Mouse (Mus musculus): ENCODE results near the gene Stk31. TPM values are rescaled to one million over a fixed set of nuclear protein-coding genes. Genes with fewer than 3 reads are reported as not detected.

Stk31 gene
- total RNA-seq, 1 experiment from 2014 or later = not detected

DNA sequence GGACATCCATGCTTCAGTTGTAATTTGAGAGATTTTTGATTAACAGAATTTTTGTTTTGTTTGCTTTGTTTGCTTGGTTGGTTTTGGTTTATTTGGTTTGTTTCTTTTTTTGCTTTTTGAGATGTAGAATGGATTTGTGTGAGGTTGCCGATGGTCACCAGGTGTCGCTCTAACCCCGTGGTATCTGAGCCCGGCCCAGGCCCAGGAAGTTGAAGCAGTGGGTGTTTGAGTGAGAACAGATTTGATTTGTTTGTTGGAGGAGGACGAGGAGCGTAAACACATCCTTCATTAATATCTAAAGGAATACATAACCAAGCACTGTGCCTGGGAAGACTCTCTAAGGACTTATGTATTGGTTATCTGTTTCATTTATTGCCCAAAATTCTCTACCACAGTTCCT lies 123.6 kb downstream of the Stk31 start:
- ATAC-seq (replicated peaks; ENCODE audit: insufficient number of reproducible peaks, low FRiP score, low TSS enrichment, poor library complexity, severe bottlenecking) = no peak

Other genes starting within 250 kb of the Stk31 start
- 0.19 to 0.29 TPM in 2 of 3 replicates, not detected in the other for gene Igf2bp3, start 180.6 kb upstream of the Stk31 start, total RNA-seq (2017)
- 185 to 235 TPM (median 209 TPM) in 3 replicates for gene Tra2a, start 131.6 kb upstream of the Stk31 start, total RNA-seq (2017)
- gene Ccdc126, start 76.3 kb upstream of the Stk31 start, total RNA-seq (2017) = 1.3 to 4.2 TPM (median 3.2 TPM) in 3 replicates
- gene Fam221a, start 27.9 kb upstream of the Stk31 start, total RNA-seq (2017) = 0.68 TPM in 1 of 3 replicates, not detected in the others

All from monocyte, adult 5-6 weeks (primary cell).